Mouse (Mus musculus) neural tube, embryonic 10.5 days (tissue): Measurements from ENCODE around the gene Tbc1d23.
"Not testable (repeated sequence)": the region's sequence is repeated elsewhere in the genome, so short reads cannot be mapped to it uniquely, and the experiment has no call there.

Experiments
- DNase-seq: peaks from one replicate; pipeline ENCODE4 v3.0.0-alpha.2; 2017; ENCODE audit warnings: low spot score; ENCODE audit errors: extremely low spot score

Tbc1d23 gene

GRCm38 (mm10) chr16:57220361-57220760, 10.9 kb downstream of the Tbc1d23 start:
- DNase-seq, result no peak

GRCm38 (mm10) chr16:57215957-57216356, 15.3 kb downstream of the Tbc1d23 start:
- DNase-seq, result no peak

- no peak for DNase-seq
Observed at GRCm38 (mm10) chr16:57211037-57211436, 20.3 kb downstream of the Tbc1d23 start.

GRCm38 (mm10) chr16:57208342-57208741, 23.0 kb downstream of the Tbc1d23 start:
- no peak for DNase-seq

- DNase-seq, result no peak
Observed at GRCm38 (mm10) chr16:57197281-57197680, 34.0 kb downstream of the Tbc1d23 start.

- no peak for DNase-seq
Observed at GRCm38 (mm10) chr16:57196590-57196989, 34.7 kb downstream of the Tbc1d23 start.

- DNase-seq, result no peak
Observed at GRCm38 (mm10) chr16:57191214-57191613, 40.1 kb downstream of the Tbc1d23 start.

- DNase-seq, result no peak
Observed at GRCm38 (mm10) chr16:57190390-57190789, 40.9 kb downstream of the Tbc1d23 start.

GRCm38 (mm10) chr16:57189493-57189892, 41.8 kb downstream of the Tbc1d23 start:
- DNase-seq, result no peak

GRCm38 (mm10) chr16:57186618-57187017, 44.7 kb downstream of the Tbc1d23 start:
- no peak for DNase-seq

- no peak for DNase-seq
Observed at GRCm38 (mm10) chr16:57182037-57182436, 49.3 kb downstream of the Tbc1d23 start.

- DNase-seq, result no peak
Observed at GRCm38 (mm10) chr16:57181180-57181579, 50.1 kb downstream of the Tbc1d23 start.

- DNase-seq, result no peak
Observed at GRCm38 (mm10) chr16:57177664-57178063, 53.6 kb downstream of the Tbc1d23 start.

GRCm38 (mm10) chr16:57177254-57177653, 54.0 kb downstream of the Tbc1d23 start:
- DNase-seq, result no peak

GRCm38 (mm10) chr16:57176276-57176675, 55.0 kb downstream of the Tbc1d23 start:
- no peak for DNase-seq

- DNase-seq, result no peak
Observed at GRCm38 (mm10) chr16:57175751-57176150, 55.6 kb downstream of the Tbc1d23 start.

GRCm38 (mm10) chr16:57174480-57174879, 56.8 kb downstream of the Tbc1d23 start:
- DNase-seq, result not testable (repeated sequence)

- DNase-seq, result no peak
Observed at GRCm38 (mm10) chr16:57171570-57171969, 59.7 kb downstream of the Tbc1d23 start.

- no peak for DNase-seq
Observed at GRCm38 (mm10) chr16:57171161-57171560, 60.1 kb downstream of the Tbc1d23 start.

GRCm38 (mm10) chr16:57168236-57168635, 63.1 kb downstream of the Tbc1d23 start:
- DNase-seq, result no peak

GRCm38 (mm10) chr16:57167514-57167912, 63.8 kb downstream of the Tbc1d23 start:
- DNase-seq, result no peak

- peak; percentile 96 for DNase-seq
Observed at GRCm38 (mm10) chr16:57166611-57167513, 64.4 kb downstream of the Tbc1d23 start, which contains the start of gene Nit2. Gene Nit2 (minus strand): TSS chr16:57167341.

GRCm38 (mm10) chr16:57166086-57166485, 65.2 kb downstream of the Tbc1d23 start:
- DNase-seq, result no peak
